Comparison of ENCODE assay signal across 8 mouse cellular contexts in the genomic region with DNA sequence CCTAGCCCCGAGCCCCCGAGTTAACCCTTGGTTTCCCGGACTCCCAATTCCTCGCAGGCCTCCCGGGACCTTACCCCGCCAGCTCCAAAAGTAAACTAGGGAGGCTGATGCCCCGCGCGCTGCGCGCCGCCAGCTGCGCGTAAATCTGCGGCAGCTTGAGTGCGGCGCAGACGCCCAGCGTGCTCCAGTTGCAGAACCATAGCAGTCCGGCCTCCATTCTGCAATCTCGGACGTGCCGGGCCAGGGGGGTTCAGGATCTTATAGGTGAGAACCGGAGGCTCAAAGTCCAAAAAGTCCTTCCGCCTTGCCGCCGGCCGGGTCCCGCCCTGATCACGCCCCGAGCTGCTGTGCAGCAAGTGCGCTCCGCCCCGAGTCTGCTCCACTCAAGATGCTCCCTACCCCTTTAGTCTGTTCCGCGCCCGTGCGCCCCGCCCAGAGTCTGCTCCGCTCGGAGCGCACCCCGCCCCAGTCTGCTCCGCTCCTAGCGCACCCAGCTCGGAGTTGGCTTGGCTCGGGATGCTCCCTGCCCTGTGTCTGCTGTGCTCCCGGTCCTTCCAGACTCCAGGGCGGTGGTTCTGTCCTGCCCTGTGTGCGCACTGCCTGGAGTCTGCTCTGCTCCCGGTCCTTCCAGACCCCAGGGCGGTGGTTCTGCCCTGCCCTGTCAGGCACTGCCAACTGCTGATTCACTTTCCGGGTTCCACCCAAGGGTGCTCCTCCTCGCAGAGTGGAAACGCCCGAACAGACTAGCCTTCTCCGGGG. TPM values are rescaled to one million over a fixed set of nuclear protein-coding genes. Genes with fewer than 3 reads are reported as not detected.
DNase-seq lines count a peak whose midpoint lies in the region; ATAC-seq and TF ChIP-seq lines count a peak whose summit lies in the region.

A gene (minus strand): TSS at position 670 of the 759 bp plus-strand sequence.

- peak within 1 kb of the TSS; percentile 64 for H3K4me2 ChIP-seq in embryonic facial prominence, embryonic 14.5 days (ENCODE audit: low read depth, low read length)
- H3K4me2 ChIP-seq in limb, embryonic 14.5 days (replicated peaks; ENCODE audit: low read depth, low read length, severe bottlenecking) = peak within 1 kb of the TSS; percentile 91
- peak within 1 kb of the TSS; percentile 97 for H3K4me2 ChIP-seq in midbrain, embryonic 16.5 days (ENCODE audit: low read length)

- ATAC-seq in embryonic facial prominence, embryonic 14.5 days (ENCODE audit: low read depth) = peak; percentile 95
- peak; percentile 89 for ATAC-seq in limb, embryonic 14.5 days (ENCODE audit: low FRiP score, low read depth)
- peak; percentile 71 for ATAC-seq in midbrain, embryonic 16.5 days

- H3K27ac ChIP-seq in embryonic facial prominence, embryonic 14.5 days (replicated peaks; ENCODE audit: low read depth, low read length) = peak within 1 kb of the TSS; percentile 61
- no peak within 1 kb of the TSS for H3K27ac ChIP-seq in limb, embryonic 14.5 days (replicated peaks; ENCODE audit: low read depth, low read length)
- H3K27ac ChIP-seq in midbrain, embryonic 16.5 days (ENCODE audit: low read length) = no peak within 1 kb of the TSS

- peak within 1 kb of the TSS; percentile 63 for H3K9ac ChIP-seq in embryonic facial prominence, embryonic 14.5 days (ENCODE audit: low read depth, low read length)
- H3K9ac ChIP-seq in limb, embryonic 14.5 days (ENCODE audit: low read depth, low read length, severe bottlenecking) = peak within 1 kb of the TSS; percentile 53
- H3K9ac ChIP-seq in midbrain, embryonic 16.5 days (ENCODE audit: low read depth, low read length) = peak within 1 kb of the TSS; percentile 50

- H3K4me1 ChIP-seq in embryonic facial prominence, embryonic 14.5 days (ENCODE audit: control insufficient read depth, insufficient read depth, low read length) = peaks cover 8% of the 10 kb centered on the region
- peaks cover 10% of the 10 kb centered on the region for H3K4me1 ChIP-seq in limb, embryonic 14.5 days (ENCODE audit: control insufficient read depth, insufficient read depth, low read length)
- H3K4me1 ChIP-seq in midbrain, embryonic 16.5 days (ENCODE audit: control insufficient read depth, insufficient read depth, low read length) = peaks cover 9% of the 10 kb centered on the region; the same call in 1 of the 2 replicates

- DNase-seq in 3134 (ENCODE audit: extremely low read depth, insufficient read length, low spot score) = peak; percentile 97
- DNase-seq in adrenal gland, postnatal 14 days = peak; percentile 93
- DNase-seq in embryonic facial prominence, embryonic 14.5 days (ENCODE audit: low spot score) = peak; percentile 91
- peak; percentile 84 for DNase-seq in heart, adult 8-10 months (ENCODE audit: low spot score)
- DNase-seq in kidney, adult 8-10 months = peak; percentile 73 to 81
- peak; percentile 79 for DNase-seq in limb, embryonic 14.5 days (ENCODE audit: low spot score)
- peak; percentile 83 to 87 for DNase-seq in spleen, postnatal 14 days (ENCODE audit: low spot score in 2 of 2)

- WGBS in embryonic facial prominence, embryonic 14.5 days = under 1% methylated on average over 47 of the region's 57 CpGs
- WGBS in limb, embryonic 14.5 days = 3% methylated on average over 53 of the region's 57 CpGs
- WGBS in midbrain, embryonic 16.5 days = 2% methylated on average over 55 of the region's 57 CpGs

- TF ChIP-seq POLR2A in limb, embryonic 14.5 days (IDR thresholded peaks at IDR 0.05; ENCODE audit: borderline replicate concordance, extremely low read depth, insufficient read depth, insufficient read length) = no peak

- no peaks in the 10 kb centered on the region for H3K9me3 ChIP-seq in embryonic facial prominence, embryonic 14.5 days (ENCODE audit: control insufficient read depth, low read length)
- no peaks in the 10 kb centered on the region for H3K9me3 ChIP-seq in limb, embryonic 14.5 days (ENCODE audit: control insufficient read depth, low read length)
- no peaks in the 10 kb centered on the region for H3K9me3 ChIP-seq in midbrain, embryonic 16.5 days (replicated peaks; ENCODE audit: control insufficient read depth, low read length, poor library complexity, severe bottlenecking)

- H3K4me3 ChIP-seq in embryonic facial prominence, embryonic 14.5 days (ENCODE audit: low read depth, low read length) = peak within 1 kb of the TSS; percentile 64
- peak within 1 kb of the TSS; percentile 59 for H3K4me3 ChIP-seq in limb, embryonic 14.5 days (replicated peaks; ENCODE audit: low read length)
- H3K4me3 ChIP-seq in midbrain, embryonic 16.5 days (ENCODE audit: low read depth, low read length) = peak within 1 kb of the TSS; percentile 48

- H3K36me3 ChIP-seq in embryonic facial prominence, embryonic 14.5 days (ENCODE audit: control insufficient read depth, insufficient read depth, low read length) = peaks cover 7% of the 10 kb centered on the region; the same call in 1 of the 2 replicates
- H3K36me3 ChIP-seq in limb, embryonic 14.5 days (ENCODE audit: control insufficient read depth, insufficient read depth, low read length) = no peaks in the 10 kb centered on the region
- H3K36me3 ChIP-seq in midbrain, embryonic 16.5 days (ENCODE audit: control insufficient read depth, insufficient read depth, low read length) = no peaks in the 10 kb centered on the region

- H3K27me3 ChIP-seq in embryonic facial prominence, embryonic 14.5 days (replicated peaks; ENCODE audit: control insufficient read depth, insufficient read depth, low read length) = peaks cover 5% of the 10 kb centered on the region; the same call in 1 of the 2 replicates
- H3K27me3 ChIP-seq in limb, embryonic 14.5 days (ENCODE audit: control insufficient read depth, insufficient read depth, low read length) = peaks cover 12% of the 10 kb centered on the region; the same call in 1 of the 2 replicates
- H3K27me3 ChIP-seq in midbrain, embryonic 16.5 days (ENCODE audit: control insufficient read depth, insufficient read depth, low read depth, low read length) = peaks cover 26% of the 10 kb centered on the region

RNA-seq across cellular contexts. Expression of the gene that starts here (rescaled TPM):
- total RNA-seq in adrenal gland, postnatal 14 days (2021) = 5.4 and 5.6 TPM in 2 replicates
- 12.3 and 13.1 TPM in 2 replicates for polyA plus RNA-seq in embryonic facial prominence, embryonic 14.5 days (2014; fragmentation: Nextera tagmentation; extraction: Ambion mirVana)
- total RNA-seq in heart, adult 8-10 months (2022) = 1 to 10 TPM; 2.7 to 3.6 (median 3.1) TPM
- polyA plus RNA-seq in limb, embryonic 14.5 days (2012; rRNA removed) = 8.4 and 10.6 TPM in 2 replicates
- 12.8 and 13.5 TPM in 2 replicates for polyA plus RNA-seq in limb, embryonic 14.5 days (2014; fragmentation: Nextera tagmentation; extraction: Ambion mirVana)
- 1.3 and 1.4 TPM in 2 replicates for polyA plus RNA-seq in midbrain, embryonic 16.5 days (2015; fragmentation: Nextera tagmentation; extraction: Ambion mirVana)
